Mouse (Mus musculus) heart, postnatal 0 days (tissue): ENCODE results near the gene Plod1. TPM values are rescaled to one million over a fixed set of nuclear protein-coding genes. Genes with fewer than 3 reads are reported as not detected.

ENCODE experiments used
- ATAC-seq: fragments of 200-750 bp; cut with Nextera tagmentation; 2 replicates; pipeline ENCODE4 v1.8.0; 2017; ENCODE audit warnings: low read depth, moderate number of reproducible peaks, moderate library complexity; ENCODE audit not compliant: insufficient read depth
- DNase-seq: peaks from one replicate; pipeline ENCODE4 v3.0.0-alpha.2; 2016; ENCODE audit warnings: low spot score
- H3K27ac ChIP-seq: fragments of 300-500 bp; sonication (generic); 2 replicates; pipeline ENCODE4 v1.5.1; 2014; ENCODE audit warnings: low read depth, mild to moderate bottlenecking
- H3K27me3 ChIP-seq: fragments of 300-500 bp; sonication (generic); 2 replicates; pipeline ENCODE4 v1.6.1; 2014; ENCODE audit warnings: low read length, mixed read lengths; ENCODE audit not compliant: control insufficient read depth, insufficient read depth
- H3K36me3 ChIP-seq: fragments of 300-500 bp; sonication (generic); replicated peaks from 2 replicates; pipeline ENCODE4 v1.6.1; 2014; ENCODE audit warnings: low read length, mixed read lengths; ENCODE audit not compliant: control insufficient read depth, insufficient read depth
- H3K4me1 ChIP-seq: fragments of 300-500 bp; sonication (generic); 2 replicates; pipeline ENCODE4 v1.6.1; 2014; ENCODE audit warnings: antibody characterized with exemption; ENCODE audit not compliant: control insufficient read depth, insufficient read depth
- H3K4me2 ChIP-seq: fragments of 300-500 bp; sonication (generic); 2 replicates; pipeline ENCODE4 v1.6.1; 2014; ENCODE audit warnings: low read depth, mild to moderate bottlenecking, low read length, moderate library complexity
- H3K4me3 ChIP-seq: fragments of 300-500 bp; sonication (generic); 2 replicates; pipeline ENCODE4 v1.5.1; 2014; ENCODE audit warnings: low read depth, low read length
- H3K9ac ChIP-seq: fragments of 300-500 bp; sonication (generic); replicated peaks from 2 replicates; pipeline ENCODE4 v1.6.1; 2014; ENCODE audit warnings: low read depth, low read length, mixed read lengths
- H3K9me3 ChIP-seq: fragments of 300-500 bp; sonication (generic); replicated peaks from 2 replicates; pipeline ENCODE4 v1.6.1; 2016; ENCODE audit warnings: low read length; ENCODE audit not compliant: control insufficient read depth
- CTCF ChIP-seq: IDR thresholded peaks from 2 replicates; pipeline ENCODE4 v1.5.1; 2016; ENCODE audit warnings: antibody characterized with exemption, control low read depth, low read depth
- EP300 ChIP-seq: IDR thresholded peaks from 2 replicates; pipeline ENCODE4 v1.6.1; 2016; ENCODE audit warnings: antibody characterized with exemption, low read depth
- WGBS: fragments of 180-500 bp; shearing (Covaris S2); extraction: QIAGEN DNeasy Blood & Tissue Kit; methylation state at CpG from one replicate; pipeline ENCODE4 v1.1.7; 2014; 5-methylcytosine and 5-hydroxymethylcytosine counted together
- polyA plus RNA-seq: library from polyadenylated mRNA; unstranded; fragments of >200 nt; fragmentation: Nextera tagmentation; extraction: Ambion mirVana; gene quantifications from 2 replicates; pipeline ENCODE4 v1.2.1, GENCODE M21; 2015
- total RNA-seq: library from RNA; depleted of rRNA; stranded (reverse); fragments of >200 nt; gene quantifications from 2 replicates; pipeline ENCODE4 v1.2.3, GENCODE M21; 2014; ENCODE audit warnings: low replicate concordance

The Plod1 gene
- total and polyA plus RNA-seq, 2 experiments from 2014 or later = 55.6 to 107 TPM

- Histone ChIP-seq H3K4me2 (no peak overlapping the region), H3K36me3 (peaks cover 35% of the 10 kb centered on the region), H3K9me3 (no peaks in the 10 kb centered on the region), H3K9ac (no peak overlapping the region), H3K27me3 (no peaks in the 10 kb centered on the region), H3K27ac (peak overlapping the region; percentile 55; the same call in 1 of the 2 replicates), H3K4me3 (no peak overlapping the region), H3K4me1 (peaks cover 6% of the 10 kb centered on the region; the same call in 1 of the 2 replicates)
- ATAC-seq = peak; percentile 13; the same call in 1 of the 2 replicates
- no peak for TF ChIP-seq CTCF
- TF ChIP-seq EP300 = no peak
- 65% methylated on average over 5 of the region's 5 CpGs for WGBS
- no peak for DNase-seq
These were observed 27.1 kb downstream of the Plod1 start for GRCm38 (mm10) chr4:147909486-147909885.

GRCm38 (mm10) chr4:147906230-147906629, 30.3 kb downstream of the Plod1 start:
- Histone ChIP-seq H3K4me1 (peaks cover 14% of the 10 kb centered on the region), H3K27ac (peak overlapping the region; percentile 12; the same call in 1 of the 2 replicates), H3K9ac (no peak overlapping the region), H3K4me3 (no peak overlapping the region), H3K9me3 (no peaks in the 10 kb centered on the region), H3K4me2 (no peak overlapping the region), H3K27me3 (no peaks in the 10 kb centered on the region), H3K36me3 (peaks cover 28% of the 10 kb centered on the region)
- ATAC-seq (no peak), DNase-seq (no peak)
- TF ChIP-seq EP300 = no peak
- no peak for TF ChIP-seq CTCF
- WGBS = 70% methylated on average over 5 of the region's 5 CpGs

- H3K4me2 ChIP-seq = peak overlapping the region; percentile 64
- no peaks in the 10 kb centered on the region for H3K27me3 ChIP-seq
- peaks cover 17% of the 10 kb centered on the region for H3K36me3 ChIP-seq
- H3K27ac ChIP-seq = peak overlapping the region; percentile 90
- TF ChIP-seq CTCF = no peak
- 0 out of 2 replicates have a peak, but pooled peaks have one; percentile 15 for TF ChIP-seq EP300
- DNase-seq = no peak
- 0% methylated on average over 8 of the region's 8 CpGs for WGBS
- no peaks in the 10 kb centered on the region for H3K9me3 ChIP-seq
- H3K4me3 ChIP-seq = peak overlapping the region; percentile 86
- peaks cover 24% of the 10 kb centered on the region for H3K4me1 ChIP-seq
- peak overlapping the region; percentile 89 for H3K9ac ChIP-seq
- ATAC-seq = peak; percentile 37
These were observed 31.4 kb downstream of the Plod1 start for GRCm38 (mm10) chr4:147905090-147905659.

GRCm38 (mm10) chr4:147904313-147905089, 32.1 kb downstream of the Plod1 start, which contains the start of gene Mfn2:
Gene Mfn2, minus strand, starts transcription at chr4:147904704.
- peaks cover 31% of the 10 kb centered on the region for H3K4me1 ChIP-seq
- TF ChIP-seq EP300 (0 out of 2 replicates have a peak, but pooled peaks have one; percentile 19), CTCF (no peak; the same call in 1 of the 2 replicates)
- peak within 1 kb of the TSS; percentile 86 for H3K4me3 ChIP-seq
- H3K4me2 ChIP-seq = peak within 1 kb of the TSS; percentile 64
- ATAC-seq (peak; percentile 90), DNase-seq (peak; percentile 93)
- no peaks in the 10 kb centered on the region for H3K27me3 ChIP-seq
- peaks cover 21% of the 10 kb centered on the region for H3K36me3 ChIP-seq
- H3K9ac ChIP-seq = peak within 1 kb of the TSS; percentile 89
- WGBS = under 1% methylated on average over 56 of the region's 59 CpGs
- H3K9me3 ChIP-seq = no peaks in the 10 kb centered on the region
- H3K27ac ChIP-seq = peak within 1 kb of the TSS; percentile 90

GRCm38 (mm10) chr4:147903601-147904000, 33.0 kb downstream of the Plod1 start:
- Histone ChIP-seq H3K9me3 (no peaks in the 10 kb centered on the region), H3K27ac (peak overlapping the region; percentile 90), H3K9ac (peak overlapping the region; percentile 89), H3K4me3 (peak overlapping the region; percentile 86), H3K4me1 (peaks cover 39% of the 10 kb centered on the region), H3K27me3 (no peaks in the 10 kb centered on the region), H3K36me3 (peaks cover 30% of the 10 kb centered on the region), H3K4me2 (peak overlapping the region; percentile 64)
- TF ChIP-seq CTCF = no peak
- TF ChIP-seq EP300 = no peak
- DNase-seq (no peak), ATAC-seq (no peak)
- WGBS = 47% methylated on average over 3 of the region's 3 CpGs
